Comparison of ENCODE assay signal across 23 mouse cellular contexts in genomic region chr2:141169586-141169985, GRCm38 (mm10).
DNase-seq lines count a peak whose midpoint lies in the region; TF ChIP-seq lines count a peak whose summit lies in the region.
"Had no signal": no experiment of that assay in that cellular context is flagged by ENCODE, and none has a peak within 500 bp of the region (broad histone marks: within the 10 kb centered on the region; RNA-seq: fewer than 3 reads in every experiment).

No protein-coding gene starts in this region.

- no peak for TF ChIP-seq CTCF in embryonic fibroblast, embryonic 13.5 days (IDR thresholded peaks at IDR 0.05; ENCODE audit: borderline replicate concordance, insufficient read depth, low read length)

- DNase-seq in 3T3-L1 (ENCODE audit: low read depth, low spot score) = peak; percentile 92
- DNase-seq in Muller cell, postnatal 12 days (ENCODE audit: inconsistent ontology term) = peak; percentile 71
- no peak for DNase-seq in c-Kit-positive CD71-positive TER-119-positive erythroid progenitor cells, embryonic 14.5 days (ENCODE audit: low spot score)
- DNase-seq in adrenal gland, adult (ENCODE audit: inconsistent age in 2 of 2, low spot score in 1 of 2) = no peak
- no peak for DNase-seq in thymus, postnatal 10 days (ENCODE audit: low spot score in 2 of 2)
- DNase-seq: adrenal gland, adult 2 months; adrenal gland, postnatal 14 days; cerebellum, adult 11-12 months; cerebellum, adult 8-10 months; cerebellum, postnatal 10 days; gastrocnemius, postnatal 25 days; heart, adult 18-20 months; heart, postnatal 10 days; heart, postnatal 36 days; kidney, adult 11 months had no signal

- H3K27ac ChIP-seq in embryonic fibroblast, embryonic 13.5 days (ENCODE audit: insufficient read depth, low read length) = peak overlapping the region; percentile 61
- H3K27ac ChIP-seq: forebrain, embryonic 12.5 days; forebrain, embryonic 15.5 days; heart, embryonic 15.5 days; hindbrain, embryonic 10.5 days; hindbrain, embryonic 13.5 days; intestine, embryonic 15.5 days had no signal

- no peak for TF ChIP-seq POLR2A in embryonic fibroblast, embryonic 13.5 days (IDR thresholded peaks at IDR 0.05; ENCODE audit: low read depth, low read length)

- H3K4me1 ChIP-seq in embryonic fibroblast, embryonic 13.5 days (ENCODE audit: control insufficient read depth, insufficient read depth, low read length) = peaks cover 2% of the 10 kb centered on the region; the same call in 1 of the 2 replicates
- H3K4me1 ChIP-seq: forebrain, embryonic 12.5 days; forebrain, embryonic 15.5 days; heart, embryonic 12.5 days; heart, embryonic 15.5 days; hindbrain, embryonic 10.5 days; hindbrain, embryonic 13.5 days; intestine, embryonic 15.5 days had no signal

- no peak overlapping the region for H3K4me3 ChIP-seq in embryonic fibroblast, embryonic 13.5 days (ENCODE audit: insufficient read depth, low read length)
- H3K4me3 ChIP-seq: forebrain, embryonic 12.5 days; forebrain, embryonic 15.5 days; heart, embryonic 12.5 days; heart, embryonic 15.5 days; hindbrain, embryonic 10.5 days; hindbrain, embryonic 13.5 days; intestine, embryonic 15.5 days had no signal

Comparison
In these comparisons a context has a peak if more than half of its experiments do, and no peak if none do; other contexts are left out.
1. DNase-seq: peak in 3T3-L1 (single experiment) and Muller cell, postnatal 12 days (single experiment); none in c-Kit-positive CD71-positive TER-119-positive erythroid progenitor cells, embryonic 14.5 days (single experiment), adrenal gland, adult (0 of 2) and thymus, postnatal 10 days (0 of 2).